Mouse (Mus musculus) T-cell, adult 66 days (primary cell): ENCODE results near the gene Cdc20. TPM values are rescaled to one million over a fixed set of nuclear protein-coding genes. Genes with fewer than 3 reads are reported as not detected.

Source experiments
- total RNA-seq, 2 experiments: library from RNA; stranded (reverse); gene quantifications; 3 replicates in 1 of 2; 4 replicates in 1 of 2; pipeline ENCODE4 v1.2.4; 2023

Gene Cdc20
- total RNA-seq, result 1 to 10 TPM; 4.9 to 7.7 TPM

DNA sequence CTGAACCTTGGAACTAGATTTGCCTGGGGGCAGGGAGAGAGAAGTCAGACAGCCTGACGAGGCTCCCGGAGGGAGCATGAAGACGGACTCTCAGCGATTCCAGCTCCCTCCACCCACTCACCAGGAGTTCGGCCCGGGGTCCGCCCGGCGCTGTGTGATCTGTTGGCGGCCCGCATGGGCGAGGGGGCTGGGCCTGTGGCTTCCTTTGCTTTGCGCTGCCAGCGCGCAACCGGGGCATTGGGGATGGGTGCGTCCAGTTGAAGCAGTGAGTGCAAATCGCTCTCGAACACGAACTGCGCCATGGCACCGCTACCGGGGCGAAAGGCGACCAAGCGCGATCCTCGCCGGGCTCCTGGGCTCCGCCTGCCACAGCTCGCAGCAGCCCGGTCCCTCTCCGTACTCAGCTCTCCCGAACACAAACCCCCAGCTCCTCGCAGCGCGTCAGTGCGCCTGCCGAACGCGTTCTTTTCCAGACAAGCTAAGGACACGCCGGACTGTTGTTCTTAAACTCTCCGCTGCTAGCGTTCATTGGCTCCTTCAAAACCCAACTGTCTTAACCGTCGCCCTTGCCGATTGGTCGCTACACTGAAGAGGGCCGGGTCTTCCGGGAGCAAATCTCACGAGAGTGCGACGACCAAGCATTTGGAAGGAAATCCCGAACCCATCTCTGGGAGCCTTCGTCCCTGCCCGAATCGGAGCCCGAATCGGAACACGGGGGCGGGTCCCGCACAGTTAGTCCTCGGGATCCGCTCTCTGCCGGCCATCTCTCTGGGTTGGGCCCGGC is at the start of gene Cdc20:
Gene Cdc20 (minus strand): TSS at position 533 of the 784 bp plus-strand sequence.

GRCm38 (mm10) chr4:118457345-118457975 is 20.3 kb upstream of the Cdc20 start, which contains the start of gene Mpl:
Gene Mpl (minus strand): TSS chr4:118457513.

DNA sequence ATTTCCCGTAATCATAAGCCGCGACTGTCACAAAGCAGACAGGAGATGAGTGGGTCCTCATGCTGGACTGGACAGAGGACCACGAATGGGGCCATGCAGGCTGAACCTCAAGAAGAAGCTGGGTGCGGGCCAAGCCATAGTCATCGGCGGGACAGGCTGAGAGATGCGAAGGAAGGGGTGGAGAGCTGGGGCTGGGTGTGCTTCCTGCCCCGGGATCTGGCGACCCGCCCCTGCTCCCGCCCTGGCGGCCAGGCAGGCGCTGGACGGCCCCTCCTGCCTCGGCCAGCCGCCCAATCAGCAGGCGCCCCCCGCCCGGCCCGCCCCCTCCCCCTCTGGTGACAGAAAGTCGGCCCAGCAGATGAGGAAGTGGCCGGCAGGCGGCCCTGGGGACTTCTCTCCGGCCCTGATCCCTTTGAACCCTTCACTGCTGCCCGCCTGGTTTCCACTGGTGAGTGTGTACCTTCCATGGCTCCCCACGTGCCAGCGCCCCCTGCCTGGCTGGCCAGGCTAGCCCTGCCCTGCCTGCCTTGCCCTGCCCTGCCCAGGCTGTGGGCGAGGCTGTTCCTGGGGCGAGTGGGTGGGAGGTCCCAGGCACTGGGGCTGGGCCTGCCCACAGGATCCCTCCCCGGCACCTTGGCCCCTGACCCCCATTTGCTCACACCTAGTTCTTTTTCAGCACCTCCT is 9.2 kb downstream of the Cdc20 start, which contains the start of gene Elovl1:
Gene Elovl1 (plus strand): TSS at position 326 of the 684 bp plus-strand sequence.

GRCm38 (mm10) chr4:118409142-118409900 is 27.8 kb downstream of the Cdc20 start, which contains the start of the genes Szt2 and Med8:
Gene Szt2 (minus strand): TSS chr4:118409273.
Gene Med8 (plus strand): TSS chr4:118409337.

Other genes with a start within 250 kb of the Cdc20 start
- gene Ptprf, start 145.9 kb downstream of the Cdc20 start, total RNA-seq, result 1 to 10 TPM; 2.3 to 2.8 TPM
- gene Szt2, start 28.1 kb downstream of the Cdc20 start, total RNA-seq, result 10 to 100 TPM; 66.1 to 76.6 TPM
- gene Med8, start 28.0 kb downstream of the Cdc20 start, total RNA-seq, result 10 to 100 TPM; 72.5 to 77.1 TPM
- gene Elovl1, start 9.3 kb downstream of the Cdc20 start, total RNA-seq, result 10 to 100 TPM; 45.1 to 51.5 TPM
- not detected for gene Mpl, start 20.2 kb upstream of the Cdc20 start, total RNA-seq
- not detected for gene Tie1, start 52.7 kb upstream of the Cdc20 start, total RNA-seq
- not detected for gene 2610528J11Rik, start 89.6 kb upstream of the Cdc20 start, total RNA-seq
- gene Tmem125, start 106.7 kb upstream of the Cdc20 start, total RNA-seq, result not detected
- gene Cfap57, start 183.4 kb upstream of the Cdc20 start, total RNA-seq, result under 1 TPM in 1 of 2 experiments, not detected in 1; 0.15 TPM
- 10 to 100 TPM; 74.4 to 86.4 TPM for gene Ebna1bp2, start 183.4 kb upstream of the Cdc20 start, total RNA-seq
- gene Olfr62, start 221.6 kb upstream of the Cdc20 start, total RNA-seq, result not detected